Mouse (Mus musculus): ENCODE measurements around the gene Cyb5d2. TPM values are rescaled to one million over a fixed set of nuclear protein-coding genes. Genes with fewer than 3 reads are reported as not detected.
"Not testable (repeated sequence)": the region's sequence is repeated elsewhere in the genome, so short reads cannot be mapped to it uniquely, and the experiment has no call there.

The Cyb5d2 gene
- polyA plus RNA-seq, 1 experiment from 2014 or later: 6.6 TPM

- no peak for ATAC-seq (ENCODE audit: low read depth)
- H3K27ac ChIP-seq (ENCODE audit: low read length): no peak overlapping the region
These were observed 28.2 kb downstream of the Cyb5d2 start for GRCm38 (mm10) chr11:72767716-72768115.

GRCm38 (mm10) chr11:72764270-72764669 is 31.7 kb downstream of the Cyb5d2 start:
- no peak for ATAC-seq (ENCODE audit: low read depth)
- H3K27ac ChIP-seq (ENCODE audit: low read length): no peak overlapping the region
- H3K4me2 ChIP-seq (ENCODE audit: low read depth, low read length): no peak overlapping the region
- peaks cover 40% of the 10 kb centered on the region for H3K36me3 ChIP-seq (ENCODE audit: control insufficient read depth, insufficient read depth, low read length)
- peaks cover 7% of the 10 kb centered on the region; the same call in 1 of the 2 replicates for H3K4me1 ChIP-seq (replicated peaks; ENCODE audit: control insufficient read depth, insufficient read depth, low read length)
- H3K9me3 ChIP-seq (ENCODE audit: control insufficient read depth, low read length): no peaks in the 10 kb centered on the region
- H3K27me3 ChIP-seq (ENCODE audit: control insufficient read depth, insufficient read depth, low read depth, low read length): no peaks in the 10 kb centered on the region
- no peak overlapping the region for H3K9ac ChIP-seq (ENCODE audit: low read length)
- WGBS: 83% methylated on average over 4 of the region's 4 CpGs
- H3K4me3 ChIP-seq (ENCODE audit: low read length): no peak overlapping the region

More at GRCm38 (mm10) chr11:72767716-72768115, 28.2 kb downstream of the Cyb5d2 start:
- peaks cover 14% of the 10 kb centered on the region for H3K36me3 ChIP-seq (ENCODE audit: control insufficient read depth, insufficient read depth, low read length)
- no peaks in the 10 kb centered on the region for H3K27me3 ChIP-seq (ENCODE audit: control insufficient read depth, insufficient read depth, low read depth, low read length)
- no peak overlapping the region for H3K4me3 ChIP-seq (ENCODE audit: low read length)
- H3K4me2 ChIP-seq (ENCODE audit: low read depth, low read length): no peak overlapping the region
- H3K4me1 ChIP-seq (replicated peaks; ENCODE audit: control insufficient read depth, insufficient read depth, low read length): peaks cover 7% of the 10 kb centered on the region; the same call in 1 of the 2 replicates
- H3K9me3 ChIP-seq (ENCODE audit: control insufficient read depth, low read length): no peaks in the 10 kb centered on the region
- WGBS: 77% methylated on average over 8 of the region's 8 CpGs
- no peak overlapping the region for H3K9ac ChIP-seq (ENCODE audit: low read length)

GRCm38 (mm10) chr11:72760781-72761180 is 35.2 kb downstream of the Cyb5d2 start:
- no peaks in the 10 kb centered on the region for H3K27me3 ChIP-seq (ENCODE audit: control insufficient read depth, insufficient read depth, low read depth, low read length)
- H3K4me1 ChIP-seq (replicated peaks; ENCODE audit: control insufficient read depth, insufficient read depth, low read length): no peaks in the 10 kb centered on the region
- no peak overlapping the region for H3K27ac ChIP-seq (ENCODE audit: low read length)
- no peak for ATAC-seq (ENCODE audit: low read depth)
- H3K9ac ChIP-seq (ENCODE audit: low read length): no peak overlapping the region
- no peak overlapping the region for H3K4me2 ChIP-seq (ENCODE audit: low read depth, low read length)
- H3K36me3 ChIP-seq (ENCODE audit: control insufficient read depth, insufficient read depth, low read length): peaks cover 55% of the 10 kb centered on the region
- 76% methylated on average over 1 of the region's 1 CpGs for WGBS
- H3K9me3 ChIP-seq (ENCODE audit: control insufficient read depth, low read length): no peaks in the 10 kb centered on the region
- no peak overlapping the region for H3K4me3 ChIP-seq (ENCODE audit: low read length)

GRCm38 (mm10) chr11:72759581-72759980 is 36.4 kb downstream of the Cyb5d2 start:
- Histone ChIP-seq H3K4me3 (ENCODE audit: low read length) (no peak overlapping the region), H3K9me3 (ENCODE audit: control insufficient read depth, low read length) (no peaks in the 10 kb centered on the region)
- WGBS: 89% methylated on average over 6 of the region's 6 CpGs

GRCm38 (mm10) chr11:72758316-72758715 is 37.6 kb downstream of the Cyb5d2 start:
- Histone ChIP-seq H3K4me2 (ENCODE audit: low read depth, low read length) (no peak overlapping the region), H3K27me3 (ENCODE audit: control insufficient read depth, insufficient read depth, low read depth, low read length) (no peaks in the 10 kb centered on the region), H3K4me1 (replicated peaks; ENCODE audit: control insufficient read depth, insufficient read depth, low read length) (no peaks in the 10 kb centered on the region), H3K9me3 (ENCODE audit: control insufficient read depth, low read length) (no peaks in the 10 kb centered on the region), H3K9ac (ENCODE audit: low read length) (no peak overlapping the region), H3K27ac (ENCODE audit: low read length) (no peak overlapping the region), H3K4me3 (ENCODE audit: low read length) (no peak overlapping the region), H3K36me3 (ENCODE audit: control insufficient read depth, insufficient read depth, low read length) (peaks cover 52% of the 10 kb centered on the region)
- ATAC-seq (ENCODE audit: low read depth): no peak
- 93% methylated on average over 5 of the region's 5 CpGs for WGBS

More at GRCm38 (mm10) chr11:72759581-72759980, 36.4 kb downstream of the Cyb5d2 start:
- Histone ChIP-seq H3K27me3 (ENCODE audit: control insufficient read depth, insufficient read depth, low read depth, low read length) (no peaks in the 10 kb centered on the region), H3K27ac (ENCODE audit: low read length) (no peak overlapping the region), H3K9ac (ENCODE audit: low read length) (no peak overlapping the region), H3K4me2 (ENCODE audit: low read depth, low read length) (no peak overlapping the region), H3K4me1 (replicated peaks; ENCODE audit: control insufficient read depth, insufficient read depth, low read length) (no peaks in the 10 kb centered on the region), H3K36me3 (ENCODE audit: control insufficient read depth, insufficient read depth, low read length) (peaks cover 55% of the 10 kb centered on the region)
- no peak for ATAC-seq (ENCODE audit: low read depth)

GRCm38 (mm10) chr11:72751956-72752355 is 44.0 kb downstream of the Cyb5d2 start:
- no peak for ATAC-seq (ENCODE audit: low read depth)
- H3K4me1 ChIP-seq (replicated peaks; ENCODE audit: control insufficient read depth, insufficient read depth, low read length): no peaks in the 10 kb centered on the region
- H3K36me3 ChIP-seq (ENCODE audit: control insufficient read depth, insufficient read depth, low read length): peaks cover 36% of the 10 kb centered on the region
- WGBS: 19% methylated on average over 2 of the region's 2 CpGs
- no peak overlapping the region for H3K4me2 ChIP-seq (ENCODE audit: low read depth, low read length)
- no peaks in the 10 kb centered on the region for H3K9me3 ChIP-seq (ENCODE audit: control insufficient read depth, low read length)
- no peak overlapping the region for H3K27ac ChIP-seq (ENCODE audit: low read length)
- no peak overlapping the region for H3K9ac ChIP-seq (ENCODE audit: low read length)
- no peaks in the 10 kb centered on the region for H3K27me3 ChIP-seq (ENCODE audit: control insufficient read depth, insufficient read depth, low read depth, low read length)
- H3K4me3 ChIP-seq (ENCODE audit: low read length): no peak overlapping the region

GRCm38 (mm10) chr11:72739048-72739447 is 56.9 kb downstream of the Cyb5d2 start:
- H3K9ac ChIP-seq (ENCODE audit: low read length): no peak overlapping the region
- peaks cover 11% of the 10 kb centered on the region for H3K36me3 ChIP-seq (ENCODE audit: control insufficient read depth, insufficient read depth, low read length)
- WGBS: 80% methylated on average over 1 of the region's 1 CpGs

GRCm38 (mm10) chr11:72737517-72737916 is 58.4 kb downstream of the Cyb5d2 start:
- WGBS: 83% methylated on average over 5 of the region's 5 CpGs

More at GRCm38 (mm10) chr11:72739048-72739447, 56.9 kb downstream of the Cyb5d2 start:
- no peaks in the 10 kb centered on the region for H3K27me3 ChIP-seq (ENCODE audit: control insufficient read depth, insufficient read depth, low read depth, low read length)
- H3K9me3 ChIP-seq (ENCODE audit: control insufficient read depth, low read length): no peaks in the 10 kb centered on the region
- H3K4me3 ChIP-seq (ENCODE audit: low read length): no peak overlapping the region
- no peaks in the 10 kb centered on the region; the same call in 1 of the 2 replicates for H3K4me1 ChIP-seq (replicated peaks; ENCODE audit: control insufficient read depth, insufficient read depth, low read length)
- no peak overlapping the region for H3K4me2 ChIP-seq (ENCODE audit: low read depth, low read length)
- no peak for ATAC-seq (ENCODE audit: low read depth)
- no peak overlapping the region for H3K27ac ChIP-seq (ENCODE audit: low read length)

GRCm38 (mm10) chr11:72736320-72736719 is 59.6 kb downstream of the Cyb5d2 start:
- H3K4me3 ChIP-seq (ENCODE audit: low read length): no peak overlapping the region
- WGBS: 57% methylated on average over 1 of the region's 1 CpGs
- H3K27ac ChIP-seq (ENCODE audit: low read length): no peak overlapping the region
- peaks cover 20% of the 10 kb centered on the region for H3K36me3 ChIP-seq (ENCODE audit: control insufficient read depth, insufficient read depth, low read length)
- no peaks in the 10 kb centered on the region for H3K9me3 ChIP-seq (ENCODE audit: control insufficient read depth, low read length)
- no peak overlapping the region for H3K9ac ChIP-seq (ENCODE audit: low read length)
- ATAC-seq (ENCODE audit: low read depth): peak; percentile 56
- no peak overlapping the region for H3K4me2 ChIP-seq (ENCODE audit: low read depth, low read length)
- H3K27me3 ChIP-seq (ENCODE audit: control insufficient read depth, insufficient read depth, low read depth, low read length): no peaks in the 10 kb centered on the region
- H3K4me1 ChIP-seq (replicated peaks; ENCODE audit: control insufficient read depth, insufficient read depth, low read length): no peaks in the 10 kb centered on the region; the same call in 1 of the 2 replicates

More at GRCm38 (mm10) chr11:72737517-72737916, 58.4 kb downstream of the Cyb5d2 start:
- H3K27me3 ChIP-seq (ENCODE audit: control insufficient read depth, insufficient read depth, low read depth, low read length); H3K4me2 ChIP-seq (ENCODE audit: low read depth, low read length); H3K9me3 ChIP-seq (ENCODE audit: control insufficient read depth, low read length); H3K27ac ChIP-seq (ENCODE audit: low read length); ATAC-seq (ENCODE audit: low read depth); H3K4me1 ChIP-seq (replicated peaks; ENCODE audit: control insufficient read depth, insufficient read depth, low read length); H3K9ac ChIP-seq (ENCODE audit: low read length); H3K4me3 ChIP-seq (ENCODE audit: low read length): not testable (repeated sequence)
- peaks cover 16% of the 10 kb centered on the region for H3K36me3 ChIP-seq (ENCODE audit: control insufficient read depth, insufficient read depth, low read length)

- ATAC-seq (ENCODE audit: low read depth): no peak
- Histone ChIP-seq H3K4me3 (ENCODE audit: low read length) (no peak overlapping the region), H3K9me3 (ENCODE audit: control insufficient read depth, low read length) (no peaks in the 10 kb centered on the region), H3K27me3 (ENCODE audit: control insufficient read depth, insufficient read depth, low read depth, low read length) (no peaks in the 10 kb centered on the region), H3K4me2 (ENCODE audit: low read depth, low read length) (no peak overlapping the region), H3K27ac (ENCODE audit: low read length) (no peak overlapping the region), H3K36me3 (ENCODE audit: control insufficient read depth, insufficient read depth, low read length) (peaks cover 27% of the 10 kb centered on the region), H3K4me1 (replicated peaks; ENCODE audit: control insufficient read depth, insufficient read depth, low read length) (no peaks in the 10 kb centered on the region; the same call in 1 of the 2 replicates), H3K9ac (ENCODE audit: low read length) (no peak overlapping the region)
- WGBS: 75% methylated on average over 2 of the region's 2 CpGs
These were observed 60.5 kb downstream of the Cyb5d2 start for GRCm38 (mm10) chr11:72735519-72735860.

Data from lung, embryonic 16.5 days (tissue).